Mouse (Mus musculus) olfactory bulb, adult 2 months (tissue): ENCODE results near the gene Erich4.

Source experiments
- CTCF ChIP-seq: fragments of 200-500 bp; IDR thresholded peaks from 2 replicates; pipeline ENCODE4 v1.5.1; 2012; ENCODE audit warnings: low read depth, mild to moderate bottlenecking, low read length, moderate library complexity; ENCODE audit not compliant: insufficient read depth
- POLR2A ChIP-seq: fragments of 200-500 bp; IDR thresholded peaks from 2 replicates; pipeline ENCODE4 v1.6.1; 2012; ENCODE audit warnings: mild to moderate bottlenecking, low read depth, low read length, moderate library complexity; ENCODE audit not compliant: insufficient read depth

- TF ChIP-seq CTCF: no peak
- TF ChIP-seq POLR2A: no peak
These were observed 4.2 kb downstream of the Erich4 start for GRCm38 (mm10) chr7:25611501-25611900.
